Mouse (Mus musculus) MEL (cell line): ENCODE results near the gene Tead3. TPM values are rescaled to one million over a fixed set of nuclear protein-coding genes. Genes with fewer than 3 reads are reported as not detected.

Experiments
- DNase-seq: peaks from one replicate; pipeline ENCODE4 v3.0.0; 2011; ENCODE audit warnings: low read depth, low spot score
- H3K27ac ChIP-seq: 2 replicates; pipeline ENCODE4 v1.5.1; 2012; ENCODE audit warnings: low read depth, mild to moderate bottlenecking, control low read depth, low read length, moderate library complexity; ENCODE audit not compliant: control insufficient read depth
- H3K27me3 ChIP-seq, 2 experiments: fragments of 150-350 bp in 1 of 2; sonication (generic) in 1 of 2; 2 replicates each; pipeline ENCODE4 v1.6.1; 2012; ENCODE audit warnings: low read length in 2 of 2, mild to moderate bottlenecking in 2 of 2, improper control_type of control experiment in 1 of 2, moderate library complexity in 1 of 2; ENCODE audit not compliant: insufficient read depth in 2 of 2, control insufficient read depth in 1 of 2
- H3K36me3 ChIP-seq, 2 experiments: 2 replicates each; pipeline ENCODE4 v1.6.1; 2012 to 2014; ENCODE audit warnings: low read length in 2 of 2, improper control_type of control experiment in 1 of 2, inconsistent platforms in 1 of 2, mild to moderate bottlenecking in 1 of 2; ENCODE audit not compliant: insufficient read depth in 2 of 2, control insufficient read depth in 1 of 2
- H3K4me1 ChIP-seq, 2 experiments: fragments of 150-350 bp in 1 of 2; sonication (generic) in 1 of 2; 2 replicates each; pipeline ENCODE4 v1.6.1; 2012; ENCODE audit warnings: low read length in 2 of 2, improper control_type of control experiment in 1 of 2, mild to moderate bottlenecking in 1 of 2; ENCODE audit not compliant: insufficient read depth in 2 of 2, control insufficient read depth in 1 of 2
- H3K4me3 ChIP-seq, 2 experiments: fragments of 150-350 bp in 1 of 2; sonication (generic) in 1 of 2; 2 replicates each; pipeline ENCODE4 v1.5.1; 2012; ENCODE audit warnings: low read depth in 2 of 2, low read length in 2 of 2, mild to moderate bottlenecking in 2 of 2, moderate library complexity in 2 of 2, control low read depth in 1 of 2, improper control_type of control experiment in 1 of 2; ENCODE audit not compliant: control insufficient read depth in 1 of 2, insufficient read depth in 1 of 2
- H3K79me2 ChIP-seq: 2 replicates; pipeline ENCODE4 v1.6.1; 2012; ENCODE audit warnings: mild to moderate bottlenecking, low read length, moderate library complexity; ENCODE audit not compliant: control insufficient read depth, poor library complexity, insufficient read depth
- H3K9ac ChIP-seq: 2 replicates; pipeline ENCODE4 v1.6.1; 2012; ENCODE audit warnings: low read depth, mild to moderate bottlenecking, control low read depth, low read length, moderate library complexity; ENCODE audit not compliant: control insufficient read depth, poor library complexity, severe bottlenecking
- H3K9me3 ChIP-seq: fragments of 150-350 bp; sonication (generic); replicated peaks from 2 replicates; pipeline ENCODE4 v1.6.1; 2012; ENCODE audit warnings: mild to moderate bottlenecking, low read length, improper control_type of control experiment, moderate library complexity; ENCODE audit not compliant: insufficient read depth
- BHLHE40 ChIP-seq: IDR thresholded peaks from 2 replicates; pipeline ENCODE4 v1.6.1; 2012; ENCODE audit warnings: low read depth, mild to moderate bottlenecking, inconsistent platforms, low read length, improper control_type of control experiment, borderline replicate concordance
- CHD1 ChIP-seq: IDR thresholded peaks from 2 replicates; pipeline ENCODE4 v1.6.1; 2012; ENCODE audit warnings: low read depth, mild to moderate bottlenecking, inconsistent platforms, low read length, improper control_type of control experiment
- CTCF ChIP-seq, 3 experiments: IDR thresholded peaks in 2 of 3; conservative IDR thresholded peaks in 1 of 3; 2 replicates each; pipeline ENCODE4 v1.5.1; 2011 to 2012; ENCODE audit warnings: low read length in 3 of 3, low read depth in 2 of 3, mild to moderate bottlenecking in 2 of 3, improper control_type of control experiment in 1 of 3, inconsistent platforms in 1 of 3, mixed read lengths in 1 of 3, moderate library complexity in 1 of 3; ENCODE audit not compliant: control insufficient read depth in 1 of 3, insufficient read depth in 1 of 3, poor library complexity in 1 of 3, severe bottlenecking in 1 of 3
- E2F4 ChIP-seq: IDR thresholded peaks from 2 replicates; pipeline ENCODE4 v1.6.1; 2011; ENCODE audit warnings: low read depth, low read length, improper control_type of control experiment, borderline replicate concordance
- ELF1 ChIP-seq: IDR thresholded peaks from 2 replicates; pipeline ENCODE4 v1.6.1; 2014; ENCODE audit warnings: low read depth, mild to moderate bottlenecking, inconsistent platforms, low read length, improper control_type of control experiment, moderate library complexity
- EP300 ChIP-seq, 2 experiments: IDR thresholded peaks; 2 replicates each; pipeline ENCODE4 v1.6.1; 2011; ENCODE audit warnings: improper control_type of control experiment in 2 of 2, low read length in 2 of 2, low read depth in 1 of 2, mild to moderate bottlenecking in 1 of 2
- GABPA ChIP-seq: IDR thresholded peaks from 2 replicates; pipeline ENCODE4 v1.6.1; 2012; ENCODE audit warnings: low read depth, mild to moderate bottlenecking, inconsistent platforms, low read length, improper control_type of control experiment, moderate library complexity
- GATA1 ChIP-seq: IDR thresholded peaks from 2 replicates; pipeline ENCODE4 v1.6.1; 2011; ENCODE audit warnings: low read depth, low read length, improper control_type of control experiment
- HCFC1 ChIP-seq: IDR thresholded peaks from 2 replicates; pipeline ENCODE4 v1.6.1; 2012; ENCODE audit warnings: low read depth, mild to moderate bottlenecking, inconsistent platforms, low read length, improper control_type of control experiment, moderate library complexity
- JUND ChIP-seq: IDR thresholded peaks from 2 replicates; pipeline ENCODE4 v1.6.1; 2011; ENCODE audit warnings: low read depth, mild to moderate bottlenecking, improper control_type of control experiment, low read length
- KAT2A ChIP-seq: conservative IDR thresholded peaks from 2 replicates; pipeline ENCODE4 v1.6.1; 2012; ENCODE audit warnings: low read depth, low read length, improper control_type of control experiment, inconsistent platforms
- MAFK ChIP-seq: IDR thresholded peaks from 2 replicates; pipeline ENCODE4 v1.6.1; 2011; ENCODE audit warnings: low read depth, mild to moderate bottlenecking, low read length, improper control_type of control experiment, borderline replicate concordance
- MXI1 ChIP-seq: IDR thresholded peaks from 2 replicates; pipeline ENCODE4 v1.6.1; 2011; ENCODE audit warnings: mild to moderate bottlenecking, low read depth, low read length, improper control_type of control experiment
- MYB ChIP-seq: IDR thresholded peaks from 2 replicates; pipeline ENCODE4 v1.6.1; 2011; ENCODE audit warnings: mild to moderate bottlenecking, low read depth, low read length, improper control_type of control experiment
- MYC ChIP-seq: IDR thresholded peaks from 2 replicates; pipeline ENCODE4 v1.6.1; 2011; ENCODE audit warnings: low read depth, mild to moderate bottlenecking, low read length, improper control_type of control experiment, moderate library complexity
- NELFE ChIP-seq: IDR thresholded peaks from 2 replicates; pipeline ENCODE4 v1.6.1; 2011; ENCODE audit warnings: low read depth, low read length, improper control_type of control experiment
- POLR2A ChIP-seq, 2 experiments: IDR thresholded peaks; 2 replicates each; pipeline ENCODE4 v1.6.1; 2011 to 2012; ENCODE audit warnings: low read length in 2 of 2, mild to moderate bottlenecking in 2 of 2, control low read depth in 1 of 2, improper control_type of control experiment in 1 of 2, low read depth in 1 of 2, moderate library complexity in 1 of 2; ENCODE audit not compliant: control insufficient read depth in 1 of 2, insufficient read depth in 1 of 2, poor library complexity in 1 of 2
- POLR2AphosphoS2 ChIP-seq: IDR thresholded peaks from 2 replicates; pipeline ENCODE4 v1.6.1; 2011; ENCODE audit warnings: low read length, improper control_type of control experiment
- POLR2AphosphoS5 ChIP-seq: IDR thresholded peaks from 2 replicates; pipeline ENCODE4 v1.6.1; 2012; ENCODE audit warnings: low read depth, borderline replicate concordance, mild to moderate bottlenecking, inconsistent platforms, low read length, moderate library complexity, mixed read lengths
- RAD21 ChIP-seq: IDR thresholded peaks from 2 replicates; pipeline ENCODE4 v1.6.1; 2011; ENCODE audit warnings: mild to moderate bottlenecking, low read depth, low read length, improper control_type of control experiment
- TCF12 ChIP-seq: IDR thresholded peaks from 2 replicates; pipeline ENCODE4 v1.6.1; 2014; ENCODE audit warnings: low read depth, mild to moderate bottlenecking, inconsistent platforms, low read length, improper control_type of control experiment, moderate library complexity
- UBTF ChIP-seq: IDR thresholded peaks from 2 replicates; pipeline ENCODE4 v1.6.1; 2012; ENCODE audit warnings: low read depth, mild to moderate bottlenecking, inconsistent platforms, low read length, improper control_type of control experiment, moderate library complexity, borderline replicate concordance; ENCODE audit not compliant: insufficient read depth
- USF1 ChIP-seq: IDR thresholded peaks from 2 replicates; pipeline ENCODE4 v1.6.1; 2014; ENCODE audit warnings: low read depth, mild to moderate bottlenecking, inconsistent platforms, low read length, improper control_type of control experiment, moderate library complexity
- USF2 ChIP-seq, 2 experiments: IDR thresholded peaks; 2 replicates each; pipeline ENCODE4 v1.6.1; 2011 to 2012; ENCODE audit warnings: improper control_type of control experiment in 2 of 2, low read length in 2 of 2, borderline replicate concordance in 1 of 2, inconsistent platforms in 1 of 2, low read depth in 1 of 2, mild to moderate bottlenecking in 1 of 2; ENCODE audit not compliant: insufficient read depth in 1 of 2
- ZC3H11A ChIP-seq: IDR thresholded peaks from 2 replicates; pipeline ENCODE4 v1.6.1; 2012; ENCODE audit warnings: low read depth, mild to moderate bottlenecking, inconsistent platforms, low read length, improper control_type of control experiment
- ZMIZ1 ChIP-seq: IDR thresholded peaks from 2 replicates; pipeline ENCODE4 v1.6.1; 2012; ENCODE audit warnings: low read depth, mild to moderate bottlenecking, inconsistent platforms, low read length, improper control_type of control experiment, moderate library complexity
- ZNF384 ChIP-seq: IDR thresholded peaks from 2 replicates; pipeline ENCODE4 v1.6.1; 2012; ENCODE audit warnings: low read depth, mild to moderate bottlenecking, inconsistent platforms, low read length, improper control_type of control experiment
- polyA plus RNA-seq, 2 experiments: library from polyadenylated mRNA; stranded (reverse) in 1 of 2; unstranded in 1 of 2; fragments of >175 nt in 1 of 2; fragments of >200 nt in 1 of 2; gene quantifications; 2 replicates each; pipeline versions ENCODE4 v1.2.1 to v1.2.4; 2012; ENCODE audit warnings: low replicate concordance in 2 of 2, low read depth in 1 of 2; ENCODE audit not compliant: insufficient read length in 2 of 2, insufficient read depth in 1 of 2, missing spikeins in 1 of 2
- total RNA-seq: library from RNA; depleted of rRNA; stranded (reverse); fragments of 300-350 nt; gene quantifications from 2 replicates; pipeline ENCODE4 v1.2.3, GENCODE M21; 2012; rRNA removed

The Tead3 gene
- 0.46 and 0.73 TPM in 2 replicates for total RNA-seq
- polyA plus RNA-seq: 1 to 10 TPM in 1 of 2 experiments, not detected in 1; 4.1 TPM

DNA sequence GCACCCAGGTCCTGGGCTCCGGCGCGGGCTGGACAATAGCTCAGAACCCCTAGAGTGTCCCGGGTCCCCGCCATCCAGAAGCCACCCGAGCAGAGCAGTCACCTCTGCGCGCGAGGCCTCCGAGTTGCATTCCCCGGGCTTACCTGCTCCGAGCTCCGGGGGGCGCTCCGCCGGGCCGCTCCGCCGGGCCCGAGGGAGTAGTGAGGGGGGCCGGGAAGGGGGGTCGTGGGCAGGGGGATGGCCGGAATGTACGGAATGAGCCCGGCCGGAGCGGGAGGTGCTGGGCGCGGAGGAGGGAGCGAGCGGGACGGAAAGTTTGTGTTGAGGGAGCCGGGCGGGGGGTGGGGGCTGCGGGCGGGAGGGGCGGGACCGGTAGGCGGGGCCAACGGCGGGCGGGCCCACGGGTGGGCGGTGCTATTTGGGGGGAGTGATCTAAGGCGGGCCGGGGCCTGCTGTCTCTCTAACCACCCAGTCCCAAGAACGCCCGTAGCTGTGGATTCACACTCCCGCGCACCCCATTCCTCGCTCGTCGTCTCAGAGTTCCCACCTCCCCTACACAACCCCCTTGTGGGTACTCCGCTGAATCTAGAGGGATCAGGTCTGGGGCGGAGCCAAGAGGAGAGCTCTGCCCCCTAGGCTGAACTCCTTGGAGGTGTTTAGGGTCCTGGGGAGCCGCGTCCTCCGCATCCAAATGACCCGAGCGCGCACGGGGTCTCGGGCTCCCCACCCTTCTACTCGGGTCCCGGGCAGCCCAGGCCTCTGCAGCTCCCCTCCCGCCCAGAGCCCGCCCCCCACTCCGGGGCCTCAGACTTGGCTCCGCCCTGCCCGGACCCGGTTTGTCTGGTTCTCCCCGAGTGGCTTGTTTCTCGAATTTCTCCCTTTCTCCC lies at the start of gene Tead3:
Tead3 (minus strand) TSS at position 352 of the 887 bp plus-strand sequence.
- Histone ChIP-seq H3K27me3 (no peaks in the 10 kb centered on the region; a peak in 1 of 4 replicates), H3K36me3 (no peaks in the 10 kb centered on the region), H3K27ac (no peak within 1 kb of the TSS)
- DNase-seq: peak; percentile 78
- TF ChIP-seq MYC (no peak), MXI1 (peak; percentile 11; the same call in 1 of the 2 replicates), POLR2A (IDR thresholded peaks at IDR 0.05; ENCODE audit: control insufficient read depth in 1 of 2, insufficient read depth in 1 of 2, low read depth in 1 of 2, low read length in 2 of 2, poor library complexity in 1 of 2) (peak in 1 of 2 experiments; percentile 37; a peak in 1 of 4 replicates), CTCF (IDR thresholded peaks at IDR 0.05 in 2 of 3, conservative IDR thresholded peaks at IDR 0.05 in 1 of 3; ENCODE audit: control insufficient read depth in 1 of 3, insufficient read depth in 1 of 3, low read depth in 2 of 3, low read length in 3 of 3, poor library complexity in 1 of 3, severe bottlenecking in 1 of 3) (peak in 1 of 3 experiments; percentile 59; a peak in 3 of 6 replicates)
- TF ChIP-seq, all 39 proteins: peak for 3
- Histone ChIP-seq H3K9ac (peak within 1 kb of the TSS; percentile 69), H3K4me3 (peak within 1 kb of the TSS; percentile 72 to 100), H3K79me2 (no peaks in the 10 kb centered on the region; the same call in 1 of the 2 replicates), H3K9me3 (no peaks in the 10 kb centered on the region), H3K4me1 (no peaks in the 10 kb centered on the region; a peak in 2 of 4 replicates)

DNA sequence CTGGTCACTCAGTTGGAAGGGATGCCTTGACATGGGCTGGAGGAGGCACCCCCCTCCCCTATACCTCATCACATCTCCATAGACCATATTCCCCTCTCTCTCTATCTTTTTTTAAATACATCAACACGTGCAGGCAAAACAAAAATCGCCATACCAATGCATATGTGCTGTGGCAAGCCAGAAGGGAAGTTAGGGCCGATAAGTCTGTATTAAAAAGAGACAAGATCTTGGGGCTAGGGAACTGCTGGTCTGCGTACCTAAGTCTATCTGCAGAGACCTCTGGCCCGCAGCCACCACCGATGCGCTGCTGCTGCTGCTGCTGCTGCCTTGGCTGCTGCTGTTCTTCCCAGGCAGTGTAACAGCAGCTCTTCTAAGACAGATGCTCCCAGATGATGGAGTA lies 44.4 kb upstream of the Tead3 start:
- Histone ChIP-seq H3K4me1 (peaks cover 0 to 9% of the 10 kb centered on the region in 2 experiments; a peak in 2 of 4 replicates), H3K4me3 (no peak overlapping the region), H3K9me3 (no peaks in the 10 kb centered on the region), H3K36me3 (no peaks in the 10 kb centered on the region), H3K27ac (no peak overlapping the region), H3K9ac (no peak overlapping the region), H3K27me3 (no peaks in the 10 kb centered on the region), H3K79me2 (no peaks in the 10 kb centered on the region)
- DNase-seq: peak; percentile 69
- TF ChIP-seq CHD1 (no peak), ZMIZ1 (no peak), E2F4 (no peak), USF1 (peak; percentile 35; the same call in 1 of the 2 replicates), JUND (no peak), NELFE (no peak), EP300 (IDR thresholded peaks at IDR 0.05; ENCODE audit: low read depth in 1 of 2, low read length in 2 of 2) (peak; percentile 47 to 55), UBTF (no peak), TCF12 (no peak), RAD21 (no peak), GABPA (no peak), ZNF384 (no peak), MYC (0 out of 2 replicates have a peak, but pooled peaks have one; percentile 44), HCFC1 (no peak), ELF1 (no peak), KAT2A (no peak), POLR2A (IDR thresholded peaks at IDR 0.05; ENCODE audit: control insufficient read depth in 1 of 2, insufficient read depth in 1 of 2, low read depth in 1 of 2, low read length in 2 of 2, poor library complexity in 1 of 2) (no peak), USF2 (IDR thresholded peaks at IDR 0.05; ENCODE audit: borderline replicate concordance in 1 of 2, insufficient read depth in 1 of 2, low read depth in 1 of 2, low read length in 2 of 2) (no peak), MYB (no peak), BHLHE40 (peak; percentile 90), POLR2AphosphoS2 (no peak), ZC3H11A (no peak), POLR2AphosphoS5 (no peak), GATA1 (peak; percentile 66), MAFK (no peak), CTCF (IDR thresholded peaks at IDR 0.05 in 2 of 3, conservative IDR thresholded peaks at IDR 0.05 in 1 of 3; ENCODE audit: control insufficient read depth in 1 of 3, insufficient read depth in 1 of 3, low read depth in 2 of 3, low read length in 3 of 3, poor library complexity in 1 of 3, severe bottlenecking in 1 of 3) (no peak)
